Mouse (Mus musculus) B cell, adult 67 days (primary cell): ENCODE measurements around the gene Napsa. TPM values are rescaled to one million over a fixed set of nuclear protein-coding genes. Genes with fewer than 3 reads are reported as not detected.

Source experiments
- total RNA-seq, 2 experiments: library from RNA; stranded (reverse); gene quantifications; 4 replicates each; pipeline ENCODE4 v1.2.4; 2023

The Napsa gene
- total RNA-seq = 100 to 1,000 TPM; 537 to 600 TPM

GRCm38 (mm10) chr7:44572213-44572701, at the start of gene Napsa:
Napsa (plus strand) TSS chr7:44572380.

GRCm38 (mm10) chr7:44524502-44524901, 47.7 kb upstream of the Napsa start, which contains the start of gene Mybpc2:
Mybpc2 (minus strand) TSS chr7:44524656.

GRCm38 (mm10) chr7:44531946-44532732, 40.0 kb upstream of the Napsa start, which contains the start of gene Spib:
Spib (minus strand) TSS chr7:44532071.

GRCm38 (mm10) chr7:44548497-44549087, 23.6 kb upstream of the Napsa start, which contains the start of gene Pold1:
Pold1 (minus strand) TSS chr7:44548849.

GRCm38 (mm10) chr7:44553826-44554225, 18.4 kb upstream of the Napsa start, which contains the start of gene Nr1h2:
Nr1h2 (minus strand) TSS chr7:44553951.

GRCm38 (mm10) chr7:44590402-44591347, 18.5 kb downstream of the Napsa start, which contains the start of gene Kcnc3:
Kcnc3 (plus strand) TSS chr7:44590664.

Other genes starting within 250 kb of the Napsa start
- not detected for gene Syt3, start 188.3 kb upstream of the Napsa start, total RNA-seq
- gene 1700008O03Rik, start 186.6 kb upstream of the Napsa start, total RNA-seq = 1 to 10 TPM in 1 of 2 experiments, not detected in 1; 1.1 TPM
- gene Lrrc4b, start 143.4 kb upstream of the Napsa start, total RNA-seq = not detected
- not detected for gene Aspdh, start 107.0 kb upstream of the Napsa start, total RNA-seq
- gene Josd2, start 104.4 kb upstream of the Napsa start, total RNA-seq = 10 to 100 TPM; 57.1 to 67.4 TPM
- gene Emc10, start 75.9 kb upstream of the Napsa start, total RNA-seq = 10 to 100 TPM; 76.4 to 79.9 TPM
- gene Fam71e1, start 75.8 kb upstream of the Napsa start, total RNA-seq = 10 to 100 TPM; 12.0 to 15.5 TPM
- 10 to 100 TPM; 15.7 to 18.1 TPM for gene Mybpc2, start 47.7 kb upstream of the Napsa start, total RNA-seq
- 100 to 1,000 TPM; 478 to 556 TPM for gene Spib, start 40.3 kb upstream of the Napsa start, total RNA-seq
- 100 to 1,000 TPM; 150 to 178 TPM for gene Pold1, start 23.5 kb upstream of the Napsa start, total RNA-seq
- 100 to 1,000 TPM; 388 to 398 TPM for gene Nr1h2, start 18.4 kb upstream of the Napsa start, total RNA-seq
- gene Kcnc3, start 18.3 kb downstream of the Napsa start, total RNA-seq = 10 to 100 TPM; 19.1 to 21.0 TPM
- not detected for gene Myh14, start 98.5 kb downstream of the Napsa start, total RNA-seq
- not detected for gene Izumo2, start 136.4 kb downstream of the Napsa start, total RNA-seq
- 10 to 100 TPM; 80.8 to 85.9 TPM for gene Vrk3, start 176.0 kb downstream of the Napsa start, total RNA-seq
- 1 to 10 TPM; 2.1 to 2.6 TPM for gene Zfp473, start 178.7 kb downstream of the Napsa start, total RNA-seq
- gene Nup62, start 243.7 kb downstream of the Napsa start, total RNA-seq = 10 to 100 TPM; 53.1 to 61.7 TPM
- 100 to 1,000 TPM; 155 to 234 TPM for gene Il4i1, start 244.0 kb downstream of the Napsa start, total RNA-seq
- gene Atf5, start 244.3 kb downstream of the Napsa start, total RNA-seq = 1 to 10 TPM; 3.8 to 4.1 TPM